Mouse (Mus musculus) hindlimb bud, embryonic 11.5 days (tissue): ENCODE results near the gene Tnfaip8l2.

Experiments
- DNase-seq: peaks from one replicate; pipeline ENCODE4 v3.0.0-alpha.2; 2012; ENCODE audit warnings: low read depth, low spot score; ENCODE audit errors: extremely low spot score

The Tnfaip8l2 gene

GRCm38 (mm10) chr3:95141952-95142616 is at the start of gene Tnfaip8l2:
Gene Tnfaip8l2, minus strand, starts transcription at chr3:95142360.
- DNase-seq: no peak

- DNase-seq: no peak
These were observed 44.7 kb upstream of the Tnfaip8l2 start for GRCm38 (mm10) chr3:95186888-95187287.

GRCm38 (mm10) chr3:95186100-95186499 is 43.9 kb upstream of the Tnfaip8l2 start:
- DNase-seq: no peak

GRCm38 (mm10) chr3:95184796-95185577 is 42.8 kb upstream of the Tnfaip8l2 start:
- no peak for DNase-seq

GRCm38 (mm10) chr3:95181841-95182240 is 39.7 kb upstream of the Tnfaip8l2 start:
- DNase-seq: no peak

- DNase-seq: no peak
These were observed 37.7 kb upstream of the Tnfaip8l2 start for GRCm38 (mm10) chr3:95179890-95180289.

- DNase-seq: no peak
These were observed 36.8 kb upstream of the Tnfaip8l2 start for GRCm38 (mm10) chr3:95178948-95179347.

- no peak for DNase-seq
These were observed 35.4 kb upstream of the Tnfaip8l2 start for GRCm38 (mm10) chr3:95177583-95177982.

- DNase-seq: no peak
These were observed 34.3 kb upstream of the Tnfaip8l2 start for GRCm38 (mm10) chr3:95176500-95176899.

GRCm38 (mm10) chr3:95174011-95174592 is 31.9 kb upstream of the Tnfaip8l2 start:
- peak; percentile 56 for DNase-seq

GRCm38 (mm10) chr3:95173256-95173949 is 31.2 kb upstream of the Tnfaip8l2 start:
- no peak for DNase-seq

- no peak for DNase-seq
These were observed 30.5 kb upstream of the Tnfaip8l2 start for GRCm38 (mm10) chr3:95172526-95173255.

- DNase-seq: no peak
These were observed 28.9 kb upstream of the Tnfaip8l2 start for GRCm38 (mm10) chr3:95171105-95171504.

- DNase-seq: no peak
These were observed 27.8 kb upstream of the Tnfaip8l2 start for GRCm38 (mm10) chr3:95169996-95170395.

GRCm38 (mm10) chr3:95164840-95165239 is 22.7 kb upstream of the Tnfaip8l2 start:
- DNase-seq: no peak

- DNase-seq: no peak
These were observed 22.0 kb upstream of the Tnfaip8l2 start for GRCm38 (mm10) chr3:95164256-95164550.

- DNase-seq: no peak
These were observed 21.5 kb upstream of the Tnfaip8l2 start for GRCm38 (mm10) chr3:95163419-95164255.

GRCm38 (mm10) chr3:95162345-95162628 is 20.1 kb upstream of the Tnfaip8l2 start:
- DNase-seq: no peak

GRCm38 (mm10) chr3:95161618-95162344 is 19.6 kb upstream of the Tnfaip8l2 start:
- no peak for DNase-seq
